Mouse (Mus musculus) neural tube, embryonic 11.5 days (tissue): ENCODE measurements around the gene Bcl2l14. TPM values are rescaled to one million over a fixed set of nuclear protein-coding genes. Genes with fewer than 3 reads are reported as not detected.

ENCODE experiments used
- ATAC-seq: fragments of 200-750 bp; cut with Nextera tagmentation; 2 replicates; pipeline ENCODE4 v1.8.0; 2017; ENCODE audit warnings: moderate number of reproducible peaks, mild to moderate bottlenecking, moderate TSS enrichment, moderate library complexity; ENCODE audit not compliant: insufficient read depth, low FRiP score, low TSS enrichment
- DNase-seq: peaks from one replicate; pipeline ENCODE4 v3.0.0-alpha.2; 2015; ENCODE audit warnings: low spot score
- H3K27ac ChIP-seq: fragments of 300-500 bp; sonication (generic); 2 replicates; pipeline ENCODE4 v1.5.1; 2014; ENCODE audit warnings: low read depth, mild to moderate bottlenecking, low read length
- H3K27me3 ChIP-seq: fragments of 300-500 bp; sonication (generic); 2 replicates; pipeline ENCODE4 v1.6.1; 2014; ENCODE audit warnings: mild to moderate bottlenecking, low read length, mixed read lengths; ENCODE audit not compliant: control insufficient read depth, insufficient read depth
- H3K36me3 ChIP-seq: fragments of 300-500 bp; sonication (generic); 2 replicates; pipeline ENCODE4 v1.6.1; 2014; ENCODE audit warnings: mild to moderate bottlenecking, low read length, moderate library complexity, mixed read lengths; ENCODE audit not compliant: control insufficient read depth, insufficient read depth
- H3K4me1 ChIP-seq: fragments of 300-500 bp; sonication (generic); 2 replicates; pipeline ENCODE4 v1.6.1; 2014; ENCODE audit warnings: low read length, mixed read lengths; ENCODE audit not compliant: control insufficient read depth, insufficient read depth
- H3K4me2 ChIP-seq: fragments of 300-500 bp; sonication (generic); 2 replicates; pipeline ENCODE4 v1.6.1; 2014; ENCODE audit warnings: low read depth, mild to moderate bottlenecking, moderate library complexity
- H3K4me3 ChIP-seq: fragments of 300-500 bp; sonication (generic); 2 replicates; pipeline ENCODE4 v1.5.1; 2014; ENCODE audit warnings: low read depth, low read length
- H3K9ac ChIP-seq: fragments of 300-500 bp; sonication (generic); 2 replicates; pipeline ENCODE4 v1.6.1; 2014; ENCODE audit warnings: mild to moderate bottlenecking, low read length
- H3K9me3 ChIP-seq: fragments of 300-500 bp; sonication (generic); 2 replicates; pipeline ENCODE4 v1.6.1; 2016; ENCODE audit warnings: low read length; ENCODE audit not compliant: control insufficient read depth
- WGBS: fragments of 180-500 bp; shearing (Covaris S2); extraction: QIAGEN DNeasy Blood & Tissue Kit; methylation state at CpG from one replicate; pipeline ENCODE4 v1.1.7; 2014; 5-methylcytosine and 5-hydroxymethylcytosine counted together
- polyA plus RNA-seq: library from polyadenylated mRNA; unstranded; fragments of >200 nt; fragmentation: Nextera tagmentation; extraction: Ambion mirVana; gene quantifications from 2 replicates; pipeline ENCODE4 v1.2.1, GENCODE M21; 2014

The Bcl2l14 gene
- not detected in 2 replicates for polyA plus RNA-seq

- Histone ChIP-seq H3K4me3 (no peak within 1 kb of the TSS), H3K27me3 (no peaks in the 10 kb centered on the region), H3K9me3 (no peaks in the 10 kb centered on the region), H3K36me3 (no peaks in the 10 kb centered on the region), H3K4me2 (no peak within 1 kb of the TSS), H3K27ac (no peak within 1 kb of the TSS), H3K9ac (no peak within 1 kb of the TSS), H3K4me1 (no peaks in the 10 kb centered on the region)
- DNase-seq (no peak), ATAC-seq (no peak)
- 78% methylated on average over 4 of the region's 4 CpGs for WGBS
Observed at GRCm38 (mm10) chr6:134396018-134396417, at the start of gene Bcl2l14. Gene Bcl2l14 (plus strand): TSS chr6:134396318.

GRCm38 (mm10) chr6:134348526-134349067 lies 47.5 kb upstream of the Bcl2l14 start:
- no peak for ATAC-seq
- DNase-seq = no peak
- no peak overlapping the region for H3K9ac ChIP-seq
- H3K27ac ChIP-seq = no peak overlapping the region
- no peaks in the 10 kb centered on the region for H3K36me3 ChIP-seq
- H3K4me3 ChIP-seq = no peak overlapping the region
- H3K4me2 ChIP-seq = no peak overlapping the region
- H3K9me3 ChIP-seq = no peaks in the 10 kb centered on the region
- H3K27me3 ChIP-seq = no peaks in the 10 kb centered on the region
- WGBS = 87% methylated on average over 7 of the region's 7 CpGs
- H3K4me1 ChIP-seq = no peaks in the 10 kb centered on the region

DNA sequence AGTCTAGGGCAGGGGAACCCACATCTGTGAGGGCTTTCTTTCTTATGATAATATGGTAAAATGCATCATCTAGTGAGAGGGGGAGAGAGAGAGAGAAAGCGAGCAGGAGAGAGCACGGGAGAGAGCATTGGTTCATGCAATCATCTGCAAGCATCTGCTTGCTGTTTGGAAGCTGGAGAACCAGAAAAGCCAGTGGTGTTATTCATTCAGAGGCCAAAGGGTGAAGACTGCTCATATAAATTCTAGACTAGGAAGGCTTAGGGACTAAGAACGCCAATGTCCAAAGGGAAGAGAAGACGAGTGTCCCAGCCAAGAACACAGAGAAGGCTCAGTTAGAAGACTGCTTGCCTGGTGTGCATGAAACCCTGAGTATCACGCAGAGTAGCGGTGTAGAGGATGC lies 43.2 kb upstream of the Bcl2l14 start:
- Histone ChIP-seq H3K36me3 (no peaks in the 10 kb centered on the region), H3K27me3 (no peaks in the 10 kb centered on the region), H3K4me3 (no peak overlapping the region), H3K27ac (no peak overlapping the region), H3K4me2 (no peak overlapping the region), H3K9ac (no peak overlapping the region), H3K4me1 (no peaks in the 10 kb centered on the region), H3K9me3 (no peaks in the 10 kb centered on the region)
- WGBS = 90% methylated on average over 6 of the region's 6 CpGs
- ATAC-seq (no peak), DNase-seq (no peak)

DNA sequence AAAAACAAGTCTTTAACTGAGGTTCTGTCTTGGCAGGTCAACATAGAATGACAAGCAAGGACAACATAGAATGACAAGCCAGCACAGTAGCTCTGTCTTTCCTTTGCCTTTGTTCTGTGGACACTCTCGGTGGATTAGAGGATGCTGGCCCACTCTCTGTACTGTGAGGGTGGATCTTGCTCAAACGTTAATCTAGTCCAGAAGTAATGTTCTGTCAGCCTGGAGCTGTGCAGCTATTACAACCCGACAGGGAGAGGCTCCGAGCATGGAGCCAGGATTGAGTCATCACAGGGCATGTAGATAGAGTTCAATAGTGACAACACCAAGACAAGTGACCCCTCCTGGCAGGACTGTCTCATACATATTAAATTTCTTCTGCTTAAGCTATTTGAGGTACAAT lies 42.4 kb upstream of the Bcl2l14 start:
- DNase-seq (no peak), ATAC-seq (no peak)
- no peaks in the 10 kb centered on the region for H3K9me3 ChIP-seq
- H3K4me1 ChIP-seq = no peaks in the 10 kb centered on the region
- H3K4me3 ChIP-seq = no peak overlapping the region
- H3K9ac ChIP-seq = no peak overlapping the region
- no peak overlapping the region for H3K27ac ChIP-seq
- H3K27me3 ChIP-seq = no peaks in the 10 kb centered on the region
- no peaks in the 10 kb centered on the region for H3K36me3 ChIP-seq
- H3K4me2 ChIP-seq = no peak overlapping the region
- WGBS = 85% methylated on average over 4 of the region's 4 CpGs

- Histone ChIP-seq H3K27me3 (no peaks in the 10 kb centered on the region), H3K9ac (no peak overlapping the region), H3K9me3 (no peaks in the 10 kb centered on the region), H3K36me3 (no peaks in the 10 kb centered on the region), H3K4me2 (no peak overlapping the region), H3K27ac (no peak overlapping the region), H3K4me3 (no peak overlapping the region), H3K4me1 (no peaks in the 10 kb centered on the region)
- ATAC-seq (no peak), DNase-seq (no peak)
- 89% methylated on average over 6 of the region's 6 CpGs for WGBS
Observed at GRCm38 (mm10) chr6:134357570-134357969, 38.5 kb upstream of the Bcl2l14 start.

GRCm38 (mm10) chr6:134360079-134360478 lies 36.0 kb upstream of the Bcl2l14 start:
- 88% methylated on average over 4 of the region's 4 CpGs for WGBS
- H3K9me3 ChIP-seq = no peaks in the 10 kb centered on the region
- H3K27me3 ChIP-seq = no peaks in the 10 kb centered on the region
- H3K4me3 ChIP-seq = no peak overlapping the region
- no peak overlapping the region for H3K9ac ChIP-seq
- H3K4me2 ChIP-seq = no peak overlapping the region
- no peak overlapping the region for H3K27ac ChIP-seq
- no peaks in the 10 kb centered on the region for H3K4me1 ChIP-seq
- DNase-seq (no peak), ATAC-seq (no peak)
- no peaks in the 10 kb centered on the region for H3K36me3 ChIP-seq

- Histone ChIP-seq H3K27me3 (no peaks in the 10 kb centered on the region), H3K4me3 (no peak overlapping the region), H3K36me3 (no peaks in the 10 kb centered on the region), H3K27ac (no peak overlapping the region), H3K4me2 (no peak overlapping the region), H3K9me3 (no peaks in the 10 kb centered on the region), H3K9ac (no peak overlapping the region), H3K4me1 (no peaks in the 10 kb centered on the region)
- no peak for ATAC-seq
- 78% methylated on average over 6 of the region's 6 CpGs for WGBS
- no peak for DNase-seq
Observed at GRCm38 (mm10) chr6:134364644-134365043, 31.5 kb upstream of the Bcl2l14 start.

- H3K9ac ChIP-seq = no peak overlapping the region
- ATAC-seq (no peak), DNase-seq (no peak)
- H3K4me1 ChIP-seq = no peaks in the 10 kb centered on the region
- H3K4me2 ChIP-seq = no peak overlapping the region
- H3K36me3 ChIP-seq = no peaks in the 10 kb centered on the region
- no peak overlapping the region for H3K4me3 ChIP-seq
- H3K9me3 ChIP-seq = no peaks in the 10 kb centered on the region
- H3K27ac ChIP-seq = no peak overlapping the region
- no peaks in the 10 kb centered on the region for H3K27me3 ChIP-seq
- 76% methylated on average over 4 of the region's 4 CpGs for WGBS
Observed at GRCm38 (mm10) chr6:134365952-134366351, 30.2 kb upstream of the Bcl2l14 start.

DNA sequence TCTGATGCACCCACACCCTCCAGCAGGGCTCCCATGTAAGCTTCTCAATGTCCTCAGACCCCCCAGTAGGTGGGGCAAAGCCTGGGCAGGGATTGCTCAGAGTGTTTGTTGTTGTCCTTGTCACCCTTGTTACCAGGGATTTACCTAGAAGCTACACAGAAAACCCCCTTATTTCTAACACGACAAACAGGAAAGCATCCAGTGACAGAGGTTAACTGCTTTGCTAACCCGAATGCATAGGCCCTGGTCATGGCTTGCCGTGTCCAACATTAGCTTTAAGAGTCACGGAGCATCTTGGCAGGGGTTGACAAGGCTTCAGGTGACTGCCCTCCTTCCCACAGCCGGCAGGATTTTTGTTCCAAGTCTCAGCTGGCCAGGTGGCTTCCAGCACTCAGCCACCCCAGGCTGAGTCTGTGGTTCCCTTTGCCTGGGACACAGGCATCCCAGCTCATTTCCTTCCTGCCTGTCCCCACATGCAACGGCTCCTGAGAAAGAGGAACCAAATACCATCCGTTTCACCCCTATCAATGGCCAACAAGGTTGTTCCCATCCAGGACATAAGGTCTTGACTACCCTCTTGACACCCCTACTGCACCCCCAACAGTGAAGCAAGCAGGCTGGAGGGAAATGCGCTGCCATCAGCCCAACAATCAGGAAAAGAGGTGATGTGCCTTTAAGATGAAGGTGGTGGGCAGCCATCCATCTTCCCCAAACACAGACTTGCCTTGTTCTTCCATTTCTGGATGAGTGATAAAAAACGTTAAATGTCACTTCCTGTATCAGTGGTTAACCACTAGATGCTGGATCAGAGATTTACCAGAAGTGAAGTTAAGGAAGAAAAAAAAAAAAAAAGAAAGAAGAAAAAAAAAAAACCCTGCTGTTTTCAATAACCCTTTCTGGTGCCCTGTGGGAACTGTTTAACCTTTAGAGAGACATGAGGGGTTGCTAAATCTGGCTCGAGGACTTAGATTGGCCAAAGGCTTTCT lies 29.5 kb upstream of the Bcl2l14 start:
- Histone ChIP-seq H3K9ac (no peak overlapping the region), H3K27me3 (no peaks in the 10 kb centered on the region), H3K27ac (no peak overlapping the region), H3K36me3 (no peaks in the 10 kb centered on the region), H3K4me1 (no peaks in the 10 kb centered on the region), H3K4me3 (no peak overlapping the region), H3K4me2 (no peak overlapping the region), H3K9me3 (no peaks in the 10 kb centered on the region)
- DNase-seq (no peak), ATAC-seq (no peak)
- WGBS = 66% methylated on average over 10 of the region's 10 CpGs
